Mouse (Mus musculus) spleen, adult 2 months (tissue): ENCODE measurements around the gene Gm17455. TPM values are rescaled to one million over a fixed set of nuclear protein-coding genes. Genes with fewer than 3 reads are reported as not detected.

ENCODE experiments used
- DNase-seq, 2 experiments: peaks; one replicate each; pipeline versions ENCODE4 v3.0.0 to v3.0.0-alpha.2; 2012 to 2021; ENCODE audit warnings: low spot score in 2 of 2, low read depth in 1 of 2
- H3K27ac ChIP-seq: fragments of 200-500 bp; 2 replicates; pipeline ENCODE4 v1.5.1; 2012; ENCODE audit warnings: low read length, inconsistent platforms; ENCODE audit not compliant: insufficient read depth
- H3K27me3 ChIP-seq: fragments of 200-500 bp; 2 replicates; pipeline ENCODE4 v1.6.1; 2012; ENCODE audit warnings: mild to moderate bottlenecking, moderate library complexity, low read length, inconsistent platforms; ENCODE audit not compliant: control insufficient read depth, insufficient read depth
- H3K36me3 ChIP-seq: fragments of 200-500 bp; 2 replicates; pipeline ENCODE4 v1.6.1; 2012; ENCODE audit warnings: mild to moderate bottlenecking, low read length, inconsistent platforms; ENCODE audit not compliant: control insufficient read depth, insufficient read depth
- H3K4me1 ChIP-seq: fragments of 200-500 bp; 2 replicates; pipeline ENCODE4 v1.6.1; 2011; ENCODE audit warnings: inconsistent platforms; ENCODE audit not compliant: control insufficient read depth, insufficient read depth, insufficient read length
- H3K4me3 ChIP-seq: fragments of 200-500 bp; 2 replicates; pipeline ENCODE4 v1.5.1; 2011; ENCODE audit warnings: mild to moderate bottlenecking, inconsistent platforms; ENCODE audit not compliant: insufficient read depth, insufficient read length; ENCODE audit errors: extremely low read depth
- CTCF ChIP-seq: fragments of 200-500 bp; IDR thresholded peaks from 2 replicates; pipeline ENCODE4 v1.5.1; 2011; ENCODE audit warnings: mild to moderate bottlenecking, inconsistent platforms; ENCODE audit not compliant: insufficient read depth, insufficient read length, insufficient replicate concordance; ENCODE audit errors: extremely low read depth
- POLR2A ChIP-seq: fragments of 200-500 bp; IDR thresholded peaks from 2 replicates; pipeline ENCODE4 v1.6.1; 2011; ENCODE audit warnings: low read depth, low read length, inconsistent platforms
- WGBS: fragments of 180-500 bp; shearing (Covaris S2); methylation state at CpG from one replicate; pipeline ENCODE4 v1.1.7; 2018; 5-methylcytosine and 5-hydroxymethylcytosine counted together
- polyA plus RNA-seq: library from polyadenylated mRNA; depleted of rRNA; stranded (reverse); fragments of >200 nt; gene quantifications from 2 replicates; pipeline ENCODE4 v1.2.3, GENCODE M21; 2012

The Gm17455 gene
- polyA plus RNA-seq, 1 experiment, result 1.3 TPM

DNA sequence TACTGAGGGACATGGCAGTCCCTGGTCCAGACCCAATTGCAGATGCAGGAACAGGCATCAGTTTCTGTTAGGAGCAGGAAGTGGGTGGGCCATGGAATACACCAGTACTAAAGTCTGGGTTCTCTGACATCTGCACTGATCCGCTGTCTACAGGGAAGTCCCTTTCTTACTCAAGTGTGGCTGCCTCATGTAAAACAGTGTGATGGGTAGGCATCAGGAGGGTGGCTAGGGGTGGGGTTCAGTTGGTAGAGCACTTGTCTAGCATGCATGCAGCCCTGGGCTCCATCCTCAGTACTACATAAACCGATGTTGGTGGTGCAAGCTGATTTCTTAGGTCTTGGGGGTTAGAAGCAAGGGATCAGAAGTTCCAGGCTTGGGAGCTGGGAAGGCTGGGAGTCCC, 14.2 kb downstream of the Gm17455 start:
- DNase-seq, result peak; percentile 34 to 45
- Histone ChIP-seq H3K4me1 (peaks cover 3% of the 10 kb centered on the region; the same call in 1 of the 2 replicates), H3K36me3 (no peaks in the 10 kb centered on the region), H3K27me3 (no peaks in the 10 kb centered on the region), H3K4me3 (no peak overlapping the region), H3K27ac (no peak overlapping the region)
- TF ChIP-seq CTCF (no peak), POLR2A (no peak)
- 40% methylated on average over 2 of the region's 2 CpGs for WGBS

DNA sequence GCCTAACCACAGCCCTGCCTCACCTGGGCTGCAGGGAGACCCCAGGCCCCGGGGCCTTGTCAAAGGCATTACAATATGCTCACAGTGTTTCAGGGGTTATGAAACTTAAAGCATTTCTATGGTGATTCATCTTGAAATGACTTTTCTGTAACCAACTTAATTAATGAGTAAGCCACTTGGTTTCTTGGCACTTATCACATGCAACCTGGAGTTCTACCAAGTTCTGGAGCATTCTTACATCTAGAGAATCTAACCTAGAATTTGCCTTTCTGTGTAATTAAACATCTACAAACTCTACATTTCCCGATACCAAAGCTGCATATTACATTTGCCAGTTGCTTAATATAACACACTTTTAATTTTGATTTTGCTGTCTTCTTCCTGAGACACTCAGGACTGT, 17.5 kb downstream of the Gm17455 start:
- H3K36me3 ChIP-seq, result no peaks in the 10 kb centered on the region
- TF ChIP-seq CTCF (no peak), POLR2A (no peak)
- 68% methylated on average over 2 of the region's 2 CpGs for WGBS
- peaks cover 3% of the 10 kb centered on the region; the same call in 1 of the 2 replicates for H3K4me1 ChIP-seq
- DNase-seq, result no peak
- H3K27me3 ChIP-seq, result no peaks in the 10 kb centered on the region
- no peak overlapping the region for H3K27ac ChIP-seq
- no peak overlapping the region for H3K4me3 ChIP-seq

DNA sequence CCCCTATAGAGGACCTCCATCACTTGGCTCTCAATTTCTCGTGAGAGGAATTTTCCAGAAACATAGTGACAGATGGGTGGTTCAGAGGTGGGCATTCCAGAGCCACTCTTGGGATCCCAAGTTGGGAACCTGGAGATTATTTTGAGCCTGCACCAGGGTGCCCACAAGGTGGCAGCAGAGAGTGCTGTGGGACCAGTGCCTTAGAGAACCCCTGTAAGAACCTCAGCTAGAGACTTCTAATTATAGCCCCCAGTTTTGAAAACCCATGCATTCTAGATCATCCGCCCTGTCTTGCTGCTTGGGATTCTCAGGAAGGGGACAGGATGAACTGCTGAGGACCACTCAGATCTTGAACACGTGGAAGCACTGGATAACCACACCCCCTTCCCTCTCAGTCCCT, 18.6 kb downstream of the Gm17455 start:
- no peak overlapping the region for H3K4me3 ChIP-seq
- DNase-seq, result peak; percentile 17 to 36
- H3K36me3 ChIP-seq, result no peaks in the 10 kb centered on the region
- H3K27ac ChIP-seq, result no peak overlapping the region
- no peaks in the 10 kb centered on the region for H3K27me3 ChIP-seq
- TF ChIP-seq CTCF (peak; percentile 55; the same call in 1 of the 2 replicates), POLR2A (no peak)
- peaks cover 3% of the 10 kb centered on the region; the same call in 1 of the 2 replicates for H3K4me1 ChIP-seq
- 32% methylated on average over 3 of the region's 3 CpGs for WGBS

DNA sequence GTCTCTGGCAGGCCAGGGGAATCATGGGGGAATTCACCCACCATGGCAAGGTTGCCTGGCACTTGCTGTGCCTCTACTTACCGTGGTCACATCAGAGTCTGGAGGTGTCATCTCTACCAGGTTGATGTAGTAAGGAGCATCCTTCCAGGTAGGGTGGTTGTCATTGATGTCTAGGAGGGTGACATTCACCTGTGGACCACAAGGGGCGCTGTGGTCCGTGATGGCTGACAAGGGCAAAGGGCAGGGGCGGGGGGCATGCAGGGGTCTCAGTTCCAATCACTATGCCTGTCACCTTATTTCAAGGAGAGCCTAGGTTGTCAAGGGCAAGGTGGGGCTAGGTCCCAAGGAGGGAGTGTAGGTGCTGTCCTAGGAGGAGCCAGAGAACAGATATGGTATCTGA, 20.1 kb downstream of the Gm17455 start:
- H3K4me3 ChIP-seq, result no peak overlapping the region
- DNase-seq, result no peak
- 49% methylated on average over 4 of the region's 4 CpGs for WGBS
- H3K36me3 ChIP-seq, result no peaks in the 10 kb centered on the region
- H3K4me1 ChIP-seq, result no peaks in the 10 kb centered on the region
- no peak overlapping the region for H3K27ac ChIP-seq
- no peaks in the 10 kb centered on the region for H3K27me3 ChIP-seq
- TF ChIP-seq CTCF, result peak; percentile 43; the same call in 1 of the 2 replicates
- no peak for TF ChIP-seq POLR2A

- Histone ChIP-seq H3K27ac (no peak overlapping the region), H3K4me1 (no peaks in the 10 kb centered on the region), H3K4me3 (no peak overlapping the region), H3K27me3 (no peaks in the 10 kb centered on the region), H3K36me3 (no peaks in the 10 kb centered on the region)
- TF ChIP-seq CTCF (no peak), POLR2A (no peak)
- 86% methylated on average over 7 of the region's 7 CpGs for WGBS
- DNase-seq, result no peak
Measured at GRCm38 (mm10) chr10:60422756-60423155, 23.2 kb downstream of the Gm17455 start.

- whole genome bisulfite sequencing, result 89% methylated on average over 10 of the region's 10 CpGs
Measured at GRCm38 (mm10) chr10:60430001-60430400, 30.5 kb downstream of the Gm17455 start.

GRCm38 (mm10) chr10:60430591-60430990, 31.1 kb downstream of the Gm17455 start:
- Histone ChIP-seq H3K4me1 (no peaks in the 10 kb centered on the region), H3K4me3 (no peak overlapping the region), H3K27ac (no peak overlapping the region), H3K27me3 (no peaks in the 10 kb centered on the region), H3K36me3 (no peaks in the 10 kb centered on the region)
- DNase-seq, result no peak
- TF ChIP-seq POLR2A (no peak), CTCF (no peak)
- WGBS, result 63% methylated on average over 6 of the region's 6 CpGs

More at GRCm38 (mm10) chr10:60430001-60430400, 30.5 kb downstream of the Gm17455 start:
- Histone ChIP-seq H3K4me3 (no peak overlapping the region), H3K27ac (no peak overlapping the region), H3K36me3 (no peaks in the 10 kb centered on the region), H3K27me3 (no peaks in the 10 kb centered on the region), H3K4me1 (no peaks in the 10 kb centered on the region)
- no peak for DNase-seq
- TF ChIP-seq POLR2A, result no peak
- no peak for TF ChIP-seq CTCF
